Mouse (Mus musculus) brain, embryonic 14.5 days (tissue): ENCODE data around the gene Cdyl. TPM values are rescaled to one million over a fixed set of nuclear protein-coding genes. Genes with fewer than 3 reads are reported as not detected.

ENCODE experiments used
- DNase-seq: peaks from one replicate; pipeline ENCODE4 v3.0.0-alpha.2; 2011; ENCODE audit warnings: low read depth
- CTCF ChIP-seq: fragments of 200-500 bp; IDR thresholded peaks from 2 replicates; pipeline ENCODE4 v1.5.1; 2012; ENCODE audit warnings: inconsistent platforms, mild to moderate bottlenecking, moderate library complexity, borderline replicate concordance; ENCODE audit not compliant: insufficient read depth, insufficient read length; ENCODE audit errors: extremely low read depth
- POLR2A ChIP-seq: fragments of 200-500 bp; IDR thresholded peaks from 2 replicates; pipeline ENCODE4 v1.6.1; 2012; ENCODE audit warnings: mild to moderate bottlenecking, inconsistent platforms, borderline replicate concordance; ENCODE audit not compliant: poor library complexity, insufficient read depth, insufficient read length, severe bottlenecking; ENCODE audit errors: extremely low read depth
- polyA plus RNA-seq: library from polyadenylated mRNA; depleted of rRNA; stranded (reverse); fragments of >200 nt; gene quantifications from 2 replicates; pipeline ENCODE4 v1.2.3, GENCODE M21; 2012

Gene Cdyl
- polyA plus RNA-seq, 1 experiment: 6.9 TPM

DNA sequence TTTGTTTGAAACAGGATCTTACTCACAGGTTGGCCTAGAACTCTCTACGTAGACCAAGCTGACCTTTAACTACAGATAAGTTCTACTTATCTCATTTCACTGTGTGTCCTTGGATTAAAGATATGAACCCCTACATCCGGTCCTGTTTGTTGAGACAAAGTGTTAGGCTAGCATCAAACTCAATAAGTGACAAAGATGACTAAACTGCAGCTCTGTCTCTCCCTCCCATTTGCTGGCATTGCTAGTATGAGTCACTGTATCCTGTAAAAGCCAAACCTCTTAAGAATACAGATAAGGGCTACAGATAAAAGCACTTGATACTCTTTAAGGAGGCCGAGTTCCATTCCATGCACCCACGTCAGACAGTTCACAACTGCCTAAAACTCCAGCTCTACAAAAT is 72.5 kb downstream of the Cdyl start:
- DNase-seq: no peak
- TF ChIP-seq POLR2A (no peak), CTCF (no peak)

DNA sequence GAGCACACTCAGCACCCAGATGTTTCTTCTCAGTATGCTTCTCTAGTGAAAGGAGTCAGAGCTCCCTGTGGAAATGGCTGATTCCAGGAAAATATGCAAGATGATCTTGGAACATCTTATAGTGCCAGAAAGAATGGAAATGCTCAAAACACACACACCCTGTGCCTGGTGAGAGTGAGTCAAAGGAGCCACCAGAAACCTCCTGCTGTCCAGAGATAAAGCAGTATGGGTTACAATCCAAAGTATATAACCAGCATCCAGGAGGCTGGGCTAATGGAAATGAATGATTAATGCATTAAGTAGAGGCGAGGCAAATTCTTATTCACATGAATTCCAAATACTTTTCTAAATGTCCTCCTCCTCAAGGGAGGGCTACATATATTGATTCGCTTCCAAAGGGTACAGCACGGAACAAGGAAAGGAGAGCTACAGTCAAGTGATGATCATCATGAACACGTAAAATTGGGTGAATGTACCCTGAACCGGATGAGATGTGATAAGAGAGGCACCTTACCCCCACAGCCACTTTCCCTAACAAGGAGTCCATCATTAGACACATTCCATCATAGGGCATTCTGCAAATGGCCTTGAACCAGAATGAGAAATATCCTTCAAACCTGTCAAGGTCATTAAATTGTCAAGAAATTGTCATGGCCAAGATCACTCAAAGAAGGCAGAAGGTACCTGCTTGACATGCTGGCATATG is 73.4 kb downstream of the Cdyl start:
- no peak for DNase-seq
- TF ChIP-seq CTCF: no peak
- no peak for TF ChIP-seq POLR2A

DNA sequence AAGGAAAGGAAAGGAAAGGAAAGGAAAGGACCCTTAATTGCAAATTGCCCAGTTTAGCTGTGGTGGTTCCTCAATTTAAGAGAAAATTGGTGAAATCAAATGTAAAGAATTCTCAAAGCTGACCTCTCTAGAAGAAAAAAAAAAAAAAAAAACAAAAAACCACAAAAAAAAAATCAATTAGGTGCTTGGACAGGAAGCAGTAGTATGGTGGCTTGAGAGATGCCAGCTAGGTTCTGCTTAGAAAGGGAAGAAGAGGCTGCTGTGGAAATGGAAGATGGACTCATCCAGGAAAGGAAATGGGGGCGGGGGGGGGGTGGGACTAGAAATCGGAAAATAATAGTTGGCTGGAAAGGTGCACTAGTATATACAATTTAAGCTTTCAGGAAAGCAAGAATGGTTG is 77.9 kb downstream of the Cdyl start:
- TF ChIP-seq CTCF (no peak), POLR2A (no peak)
- DNase-seq: no peak

DNA sequence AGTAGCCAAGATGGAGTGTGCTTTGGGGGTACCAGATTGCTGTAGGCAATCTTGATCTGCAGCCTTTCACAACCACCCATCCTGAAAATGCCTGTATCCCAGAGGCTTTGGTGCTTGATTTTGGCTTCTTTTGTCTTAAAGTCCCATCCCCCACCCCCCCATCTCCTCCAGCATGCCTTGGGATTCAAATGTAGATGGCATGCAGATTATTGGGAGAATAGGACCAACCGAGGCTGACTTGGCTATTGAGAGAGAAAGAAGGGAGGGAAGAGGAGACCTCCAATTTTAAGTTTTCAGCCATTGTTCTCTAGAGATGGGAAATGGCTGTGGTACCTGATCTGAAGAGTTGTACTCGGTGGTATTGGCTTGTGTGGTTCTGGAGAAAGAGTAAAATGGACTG is 78.6 kb downstream of the Cdyl start:
- no peak for DNase-seq
- TF ChIP-seq CTCF: no peak
- no peak for TF ChIP-seq POLR2A

DNA sequence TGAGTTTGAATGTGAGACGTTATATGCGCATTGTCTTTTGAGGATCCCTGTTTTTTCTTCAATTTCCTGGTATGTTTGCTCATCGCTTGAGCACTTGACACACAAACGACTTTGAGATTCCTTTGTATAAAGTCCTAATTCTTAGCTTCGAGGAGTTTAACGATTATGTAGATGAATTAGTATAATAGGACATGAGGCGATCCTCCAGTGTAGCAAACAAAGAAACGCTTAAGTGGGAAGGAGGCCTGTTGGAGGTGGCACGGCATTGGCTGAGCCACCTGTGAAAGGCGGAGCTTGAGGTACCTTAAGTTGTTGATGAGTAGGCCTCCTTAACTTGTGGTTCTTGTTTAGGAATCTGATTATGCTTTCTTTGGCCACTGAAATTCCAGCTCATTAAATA is 79.8 kb downstream of the Cdyl start:
- peak; percentile 15 for DNase-seq
- TF ChIP-seq CTCF (no peak), POLR2A (no peak)

DNA sequence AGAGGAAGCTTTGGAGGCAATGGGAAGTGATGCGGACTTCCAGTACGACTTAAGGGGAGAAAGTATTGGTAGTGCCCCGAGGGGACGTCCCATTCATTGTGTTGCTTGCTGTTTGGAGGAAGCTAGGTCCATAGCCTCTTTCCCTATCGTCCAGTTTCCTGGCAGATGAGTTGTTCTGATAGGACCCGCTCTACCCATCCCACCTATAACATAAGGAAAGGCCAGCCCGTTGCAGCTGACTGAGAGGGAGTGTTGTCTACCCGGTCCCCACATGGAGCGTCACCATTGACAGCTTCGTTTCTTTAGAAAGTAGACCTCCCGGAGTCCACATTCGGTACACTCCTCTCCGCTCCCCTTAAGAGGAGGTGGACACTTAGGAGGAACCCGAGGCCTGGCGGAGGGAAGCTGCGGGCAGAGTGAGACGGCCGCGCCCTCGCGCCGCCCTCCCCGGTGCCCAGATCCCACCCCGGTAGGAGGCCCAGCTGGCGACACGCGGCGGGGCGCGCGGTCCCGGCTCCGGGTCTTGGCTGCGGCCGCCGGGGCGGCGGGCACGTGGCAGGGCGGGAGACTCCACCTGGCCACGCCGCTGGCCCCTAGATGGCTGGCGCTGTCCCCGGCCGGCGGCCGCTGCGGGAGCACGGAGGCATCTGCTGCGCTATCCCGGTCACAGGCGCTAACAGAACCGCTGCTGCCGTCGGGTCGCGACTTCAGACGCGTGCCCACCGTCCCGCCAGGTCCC is 80.8 kb downstream of the Cdyl start:
- TF ChIP-seq POLR2A (no peak), CTCF (no peak)
- no peak for DNase-seq

DNA sequence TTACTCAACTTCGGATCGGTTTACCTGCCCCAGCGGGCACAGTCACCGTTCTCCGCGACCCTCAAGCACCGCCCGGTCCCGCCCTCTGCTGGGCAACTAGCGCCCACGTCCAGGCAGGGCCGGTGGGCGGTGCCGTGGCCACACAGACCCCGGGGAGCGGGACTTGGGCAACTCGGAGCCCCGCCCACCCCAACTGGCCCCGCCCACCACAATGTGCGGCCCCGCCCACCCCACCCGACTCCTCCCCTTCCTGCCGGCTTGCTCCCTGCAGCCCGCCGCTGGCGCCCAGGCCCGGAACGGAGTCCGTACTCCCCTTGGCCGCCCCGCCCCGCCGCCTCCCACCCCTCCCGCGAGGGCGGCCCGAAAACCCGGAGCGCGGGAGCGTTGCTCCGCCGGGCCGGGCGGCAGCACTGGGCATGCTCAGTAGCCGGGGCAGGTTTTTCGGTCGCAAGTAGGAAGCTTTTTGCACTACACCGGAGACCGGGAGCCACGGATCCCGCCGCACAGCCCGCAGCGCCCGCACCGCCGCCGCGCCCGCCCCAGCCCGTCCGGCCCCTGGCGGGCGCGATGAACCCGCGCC is 81.5 kb downstream of the Cdyl start:
- TF ChIP-seq CTCF (peak; percentile 51), POLR2A (peak; percentile 19; the same call in 1 of the 2 replicates)
- DNase-seq: peak; percentile 96

DNA sequence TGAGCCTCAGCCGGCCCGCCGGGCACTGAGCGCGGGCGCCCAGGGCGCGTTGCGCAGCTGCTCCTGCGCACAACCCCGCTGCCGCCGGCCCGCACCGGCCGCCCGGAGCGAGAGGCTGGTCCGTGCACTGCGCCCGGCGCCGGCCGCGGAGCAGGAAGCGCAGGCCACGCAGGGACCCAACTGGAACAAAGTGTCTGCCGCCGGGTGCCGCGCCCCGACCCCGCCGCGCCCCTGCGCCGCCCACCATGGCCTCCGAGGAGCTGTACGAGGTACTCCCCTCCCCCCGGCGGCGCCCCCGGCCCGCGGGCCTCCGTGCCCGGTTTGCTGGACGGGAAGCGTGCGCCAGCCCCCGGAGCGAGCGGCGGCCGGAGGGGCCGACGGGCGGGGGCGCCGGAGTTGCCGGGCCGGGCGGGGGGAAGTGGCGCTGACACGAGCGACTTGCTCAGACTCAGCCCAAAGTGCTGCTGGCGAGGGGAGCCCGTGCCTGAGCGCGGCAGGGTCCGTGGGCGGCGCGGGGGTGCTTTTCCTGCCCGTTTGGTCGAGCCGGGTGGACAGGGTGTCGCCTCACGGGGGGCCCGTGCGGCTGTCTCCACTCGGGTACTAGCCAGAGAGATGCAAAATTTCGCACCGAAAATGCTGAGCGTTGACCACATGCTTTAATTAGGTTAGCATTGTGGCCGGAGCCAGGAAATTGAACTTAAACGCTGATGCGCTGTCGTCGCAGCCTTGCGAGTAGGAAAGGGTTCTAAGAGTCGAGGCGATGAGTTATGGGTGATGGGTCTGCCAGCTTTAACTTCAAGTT is 82.2 kb downstream of the Cdyl start:
- DNase-seq: peak; percentile 57
- TF ChIP-seq POLR2A: 0 out of 2 replicates have a peak, but pooled peaks have one; percentile 24
- TF ChIP-seq CTCF: no peak

DNA sequence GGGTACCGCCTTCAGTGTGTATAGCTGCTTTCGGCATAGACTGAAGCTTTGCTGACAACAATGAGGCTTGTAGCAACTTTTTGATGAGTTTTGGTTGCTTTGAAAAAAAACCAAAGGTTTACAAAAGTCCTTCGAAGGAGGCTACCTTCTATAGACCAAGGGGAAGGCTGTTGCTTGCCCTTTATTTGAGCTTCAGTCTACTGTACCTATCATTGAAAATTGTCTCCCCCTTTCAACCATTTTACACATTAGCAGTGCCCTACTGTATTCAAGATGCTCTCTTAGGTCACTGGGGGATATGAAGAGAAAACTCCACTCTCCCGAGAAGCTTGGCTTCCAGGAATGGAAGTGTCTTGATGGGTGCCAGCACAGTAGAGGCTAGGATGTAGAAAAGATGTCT is 83.1 kb downstream of the Cdyl start:
- no peak for TF ChIP-seq CTCF
- TF ChIP-seq POLR2A: no peak
- DNase-seq: no peak

DNA sequence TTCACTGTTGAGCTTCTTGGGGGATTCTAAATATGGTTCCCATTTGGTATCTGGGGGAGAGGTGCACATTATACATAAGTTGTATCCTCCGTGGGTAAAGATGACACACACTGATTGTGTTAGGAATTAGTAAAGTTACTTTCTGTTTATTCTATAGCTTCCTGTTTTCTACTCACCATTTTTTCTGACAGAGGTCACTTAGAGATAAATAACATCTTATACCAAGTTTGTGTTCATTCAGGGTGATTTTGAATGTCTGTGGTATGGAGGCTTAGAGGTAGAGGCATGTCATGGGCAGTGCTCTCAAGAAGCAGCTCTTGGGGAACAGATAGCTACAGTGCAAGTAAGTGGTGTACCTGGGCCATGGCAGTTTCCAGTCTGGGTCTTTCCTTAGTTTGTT is 83.6 kb downstream of the Cdyl start:
- TF ChIP-seq POLR2A (no peak), CTCF (no peak)

DNA sequence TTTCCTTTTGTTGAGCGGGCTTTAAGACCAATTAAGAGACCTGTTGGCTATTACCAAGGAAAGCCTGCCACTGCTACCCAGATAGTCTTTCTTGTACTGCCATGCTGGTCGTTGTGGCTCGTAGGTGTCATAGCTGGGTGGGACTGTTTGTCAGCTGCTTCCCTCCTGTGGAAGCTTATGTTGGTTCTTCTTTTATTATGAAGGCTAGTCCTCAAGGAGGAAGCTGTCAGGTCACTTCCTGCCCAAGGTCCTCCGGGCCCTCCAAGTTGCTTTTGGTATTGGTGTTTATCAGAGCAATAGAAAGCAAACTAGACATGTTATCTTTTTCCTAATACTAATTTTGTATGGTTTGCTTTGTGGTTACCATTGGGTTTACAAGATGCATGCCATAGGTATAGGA is 89.6 kb downstream of the Cdyl start:
- no peak for DNase-seq
- TF ChIP-seq CTCF (no peak), POLR2A (no peak)

More for the DNA sequence above, 83.6 kb downstream of the Cdyl start:
- no peak for DNase-seq
